Mouse (Mus musculus) cortical plate, adult 2 months (tissue): ENCODE results near the gene Styk1.
"Not testable (repeated sequence)": the region's sequence is repeated elsewhere in the genome, so short reads cannot be mapped to it uniquely, and the experiment has no call there.

Experiments
- CTCF ChIP-seq: fragments of 200-500 bp; IDR thresholded peaks from 2 replicates; pipeline ENCODE4 v1.5.1; 2011; ENCODE audit warnings: mild to moderate bottlenecking, control low read depth, low read length; ENCODE audit not compliant: insufficient read depth; ENCODE audit errors: extremely low read depth
- POLR2A ChIP-seq: fragments of 200-500 bp; IDR thresholded peaks from 2 replicates; pipeline ENCODE4 v1.6.1; 2011; ENCODE audit warnings: mild to moderate bottlenecking, low read length, control low read depth; ENCODE audit not compliant: insufficient read depth; ENCODE audit errors: extremely low read depth

- not testable (repeated sequence) for TF ChIP-seq CTCF, POLR2A
Measured at GRCm38 (mm10) chr6:131278160-131278559, 75.2 kb downstream of the Styk1 start.
